Mouse (Mus musculus): ENCODE measurements around the gene Cutal. TPM values are rescaled to one million over a fixed set of nuclear protein-coding genes. Genes with fewer than 3 reads are reported as not detected.
A peak's percentile ranks its signal among the peaks of the same experiment; 100 is the strongest.

The Cutal gene
- total and polyA plus RNA-seq, 3 experiments = not detected

DNA sequence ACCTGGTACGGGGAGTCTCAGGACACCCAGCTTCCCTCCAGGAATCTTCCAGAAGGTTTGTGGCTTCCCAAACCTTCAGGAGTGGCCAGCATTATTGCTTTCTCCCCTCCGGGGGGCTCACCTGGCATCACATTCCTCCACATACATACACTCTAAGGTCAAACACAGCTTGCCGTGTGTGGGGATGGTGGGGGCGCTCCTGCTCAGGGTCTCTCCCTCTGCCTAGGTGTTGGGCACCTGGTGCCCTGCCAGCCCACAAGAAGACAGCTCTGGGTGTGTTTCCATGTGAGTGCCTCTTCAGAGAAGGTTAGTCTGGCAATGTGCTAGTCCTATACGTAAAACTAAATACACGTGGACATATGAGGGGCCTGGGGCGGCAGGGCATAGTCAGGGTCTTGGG is 38.4 kb downstream of the Cutal start:
- Histone ChIP-seq H3K4me3 (ENCODE audit: control insufficient read depth in 1 of 2, insufficient read depth in 1 of 2, low read depth in 2 of 2, low read length in 2 of 2) (peak overlapping the region in 1 of 2 experiments; percentile 94; a peak in 2 of 4 replicates), H3K4me1 (ENCODE audit: control insufficient read depth in 1 of 2, insufficient read depth in 2 of 2, low read length in 2 of 2) (peaks cover 0 to 9% of the 10 kb centered on the region in 2 experiments; a peak in 2 of 4 replicates), H3K27me3 (ENCODE audit: control insufficient read depth in 1 of 2, insufficient read depth in 2 of 2, low read length in 2 of 2) (no peaks in the 10 kb centered on the region; a peak in 1 of 4 replicates), H3K79me2 (ENCODE audit: control insufficient read depth, insufficient read depth, low read length, poor library complexity) (peaks cover 5% of the 10 kb centered on the region), H3K36me3 (ENCODE audit: control insufficient read depth in 1 of 2, insufficient read depth in 2 of 2, low read length in 2 of 2) (peaks cover 0 to 4% of the 10 kb centered on the region in 2 experiments; a peak in 1 of 4 replicates), H3K27ac (ENCODE audit: control insufficient read depth, low read depth, low read length) (peak overlapping the region; percentile 33), H3K9me3 (replicated peaks; ENCODE audit: insufficient read depth, low read length) (no peaks in the 10 kb centered on the region), H3K9ac (ENCODE audit: control insufficient read depth, low read depth, low read length, poor library complexity, severe bottlenecking) (peak overlapping the region; percentile 97)
- DNase-seq (ENCODE audit: low read depth, low spot score) = no peak
- no peak for TF ChIP-seq SMC3 (IDR thresholded peaks at IDR 0.05; ENCODE audit: low read depth, low read length)
- TF ChIP-seq ELF1 (IDR thresholded peaks at IDR 0.05; ENCODE audit: low read depth, low read length) = no peak

DNA sequence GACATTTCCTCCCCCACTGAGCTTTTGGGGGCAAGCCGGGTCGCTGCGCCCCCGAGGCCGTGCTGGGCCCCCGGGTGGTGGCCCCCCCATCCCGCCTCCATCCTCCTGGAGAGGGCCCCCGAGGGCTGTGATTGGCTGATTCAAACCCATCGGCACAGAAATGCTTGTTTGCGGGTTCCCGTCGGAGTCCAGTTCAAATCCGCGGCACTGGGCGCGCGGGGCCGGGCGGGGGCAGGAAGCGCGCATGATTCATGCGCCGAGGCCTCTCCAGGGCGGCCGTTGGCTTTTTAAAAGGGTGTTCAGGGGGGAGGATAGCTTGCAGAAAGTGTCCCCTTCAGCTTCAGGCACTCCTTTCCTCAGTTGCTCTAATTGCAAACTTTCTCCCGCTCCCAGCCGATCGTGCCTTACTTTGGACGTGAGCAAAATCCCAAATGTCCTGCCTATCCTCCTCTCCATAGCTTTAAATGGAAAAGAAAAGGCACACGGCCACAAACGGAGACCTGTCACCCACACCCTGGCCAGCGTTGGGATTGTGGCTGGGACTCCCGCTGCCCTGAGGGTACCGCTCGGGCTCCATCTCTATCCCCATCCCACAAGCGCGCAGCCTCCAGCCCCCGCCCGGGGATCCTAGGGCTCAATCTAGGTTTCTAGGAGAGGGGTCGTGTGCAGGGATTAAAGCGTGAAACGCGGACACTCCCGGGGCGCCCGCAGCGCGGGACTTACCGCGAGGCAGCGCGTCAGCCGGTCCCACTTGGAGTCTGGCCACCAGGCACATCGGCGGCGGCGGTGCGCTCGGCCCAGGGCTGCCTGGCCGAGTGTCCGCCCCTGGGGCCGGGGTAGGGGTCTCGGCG is 39.2 kb downstream of the Cutal start, which contains the start of gene Phf19:
Gene Phf19, minus strand, starts transcription at position 809 of the 851 bp plus-strand sequence.
- DNase-seq (ENCODE audit: low read depth, low spot score) = peak; percentile 75
- Histone ChIP-seq H3K27me3 (ENCODE audit: control insufficient read depth in 1 of 2, insufficient read depth in 2 of 2, low read length in 2 of 2) (no peaks in the 10 kb centered on the region; a peak in 1 of 4 replicates), H3K9me3 (replicated peaks; ENCODE audit: insufficient read depth, low read length) (no peaks in the 10 kb centered on the region), H3K79me2 (ENCODE audit: control insufficient read depth, insufficient read depth, low read length, poor library complexity) (peaks cover 5% of the 10 kb centered on the region), H3K4me1 (ENCODE audit: control insufficient read depth in 1 of 2, insufficient read depth in 2 of 2, low read length in 2 of 2) (peaks cover 0 to 9% of the 10 kb centered on the region in 2 experiments; a peak in 2 of 4 replicates), H3K27ac (ENCODE audit: control insufficient read depth, low read depth, low read length) (peak within 1 kb of the TSS; percentile 85), H3K9ac (ENCODE audit: control insufficient read depth, low read depth, low read length, poor library complexity, severe bottlenecking) (peak within 1 kb of the TSS; percentile 97), H3K36me3 (ENCODE audit: control insufficient read depth in 1 of 2, insufficient read depth in 2 of 2, low read length in 2 of 2) (peaks cover 0 to 4% of the 10 kb centered on the region in 2 experiments; a peak in 1 of 4 replicates), H3K4me3 (ENCODE audit: control insufficient read depth in 1 of 2, insufficient read depth in 1 of 2, low read depth in 2 of 2, low read length in 2 of 2) (peak within 1 kb of the TSS; percentile 79 to 94)
- no peak for TF ChIP-seq TCF12 (IDR thresholded peaks at IDR 0.05; ENCODE audit: low read depth, low read length)
- 0 out of 2 replicates have a peak, but pooled peaks have one; percentile 36 for TF ChIP-seq POLR2AphosphoS2 (IDR thresholded peaks at IDR 0.05; ENCODE audit: low read length)
- TF ChIP-seq SIN3A (IDR thresholded peaks at IDR 0.05; ENCODE audit: low read length) = peak; percentile 49; the same call in 1 of the 2 replicates
- no peak for TF ChIP-seq ETS1 (IDR thresholded peaks at IDR 0.05; ENCODE audit: low read depth, low read length)
- no peak for TF ChIP-seq JUND (IDR thresholded peaks at IDR 0.05; ENCODE audit: low read depth, low read length)
- TF ChIP-seq ELF1 (IDR thresholded peaks at IDR 0.05; ENCODE audit: low read depth, low read length) = peak; percentile 6; the same call in 1 of the 2 replicates
- TF ChIP-seq ZMIZ1 (IDR thresholded peaks at IDR 0.05; ENCODE audit: low read depth, low read length) = 0 out of 2 replicates have a peak, but pooled peaks have one; percentile 16
- TF ChIP-seq GATA1 (IDR thresholded peaks at IDR 0.05; ENCODE audit: low read depth, low read length) = no peak
- peak; percentile 50 for TF ChIP-seq NELFE (IDR thresholded peaks at IDR 0.05; ENCODE audit: low read depth, low read length)
- peak in 1 of 2 experiments; percentile 62; a peak in 2 of 4 replicates for TF ChIP-seq POLR2A (IDR thresholded peaks at IDR 0.05; ENCODE audit: control insufficient read depth in 1 of 2, insufficient read depth in 1 of 2, low read depth in 1 of 2, low read length in 2 of 2, poor library complexity in 1 of 2)
- TF ChIP-seq USF2 (IDR thresholded peaks at IDR 0.05; ENCODE audit: borderline replicate concordance in 1 of 2, insufficient read depth in 1 of 2, low read depth in 1 of 2, low read length in 2 of 2) = no peak
- TF ChIP-seq UBTF (IDR thresholded peaks at IDR 0.05; ENCODE audit: borderline replicate concordance, insufficient read depth, low read depth, low read length) = no peak
- no peak for TF ChIP-seq CTCF (IDR thresholded peaks at IDR 0.05 in 2 of 3, conservative IDR thresholded peaks at IDR 0.05 in 1 of 3; ENCODE audit: control insufficient read depth in 1 of 3, insufficient read depth in 1 of 3, low read depth in 2 of 3, low read length in 3 of 3, poor library complexity in 1 of 3, severe bottlenecking in 1 of 3)
- no peak for TF ChIP-seq POLR2AphosphoS5 (IDR thresholded peaks at IDR 0.05; ENCODE audit: borderline replicate concordance, low read depth, low read length)
- no peak for TF ChIP-seq MYB (IDR thresholded peaks at IDR 0.05; ENCODE audit: low read depth, low read length)
- peak; percentile 77 for TF ChIP-seq MAZ (IDR thresholded peaks at IDR 0.05; ENCODE audit: low read depth, low read length)
- peak; percentile 67 for TF ChIP-seq HCFC1 (IDR thresholded peaks at IDR 0.05; ENCODE audit: low read depth, low read length)
- TF ChIP-seq ZKSCAN1 (IDR thresholded peaks at IDR 0.05; ENCODE audit: low read depth, low read length) = no peak
- TF ChIP-seq MYC (IDR thresholded peaks at IDR 0.05; ENCODE audit: low read depth, low read length) = peak; percentile 42; the same call in 1 of the 2 replicates
- 0 out of 2 replicates have a peak, but pooled peaks have one; percentile 35 for TF ChIP-seq TBP (IDR thresholded peaks at IDR 0.05; ENCODE audit: low read depth, low read length)
- no peak for TF ChIP-seq GABPA (IDR thresholded peaks at IDR 0.05; ENCODE audit: low read depth, low read length)
- TF ChIP-seq CHD2 (IDR thresholded peaks at IDR 0.05; ENCODE audit: low read length) = no peak

Data from MEL (cell line).